Mouse (Mus musculus) B cell, adult 2 months (primary cell): ENCODE measurements around the gene A030005L19Rik.
"Not testable (repeated sequence)": the region's sequence is repeated elsewhere in the genome, so short reads cannot be mapped to it uniquely, and the experiment has no call there.

Experiments
- DNase-seq, 2 experiments: peaks; one replicate each; pipeline ENCODE4 v3.0.0; 2022

A030005L19Rik gene

DNA sequence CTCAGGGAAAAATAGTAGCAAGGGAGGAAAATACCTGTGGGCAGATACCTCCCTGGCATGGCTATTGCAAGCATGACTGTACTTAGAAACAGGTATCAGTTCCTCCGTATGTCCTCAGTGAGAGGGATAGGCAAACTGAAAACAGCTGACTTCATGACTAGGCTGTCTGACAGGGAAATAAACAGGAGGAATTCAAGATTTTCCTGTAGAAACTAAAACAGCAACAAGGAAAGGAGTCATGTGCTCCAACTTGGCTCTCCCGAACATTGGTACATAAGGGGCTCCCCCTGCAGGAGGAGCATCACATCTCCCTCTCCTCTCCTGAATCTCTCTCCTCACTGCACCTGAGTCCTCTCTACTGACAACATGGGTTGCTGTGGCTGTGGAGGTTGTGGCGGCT lies at the start of gene A030005L19Rik:
TSS of gene A030005L19Rik (plus strand) at position 301 of the 400 bp plus-strand sequence.
- no peak for DNase-seq

DNA sequence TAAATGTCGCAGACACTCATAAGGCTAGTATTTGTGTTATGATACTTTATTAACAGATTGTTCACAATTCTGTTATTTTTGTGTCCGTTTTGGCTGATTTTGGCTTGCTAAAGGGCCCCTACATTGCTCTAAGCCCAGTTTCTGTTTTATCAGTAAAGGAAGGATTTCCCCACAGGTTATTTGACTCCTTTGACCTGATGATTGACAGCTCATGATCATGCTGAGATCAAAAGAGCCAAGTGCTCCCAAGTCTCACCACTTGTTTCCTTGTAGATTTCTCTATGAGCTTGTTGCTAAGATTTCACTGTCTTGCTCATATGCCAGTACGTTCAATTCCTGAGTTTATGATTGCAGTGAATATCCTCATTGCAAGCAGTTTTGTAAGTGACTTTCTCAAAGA lies 42.9 kb upstream of the A030005L19Rik start:
- DNase-seq = no peak

DNA sequence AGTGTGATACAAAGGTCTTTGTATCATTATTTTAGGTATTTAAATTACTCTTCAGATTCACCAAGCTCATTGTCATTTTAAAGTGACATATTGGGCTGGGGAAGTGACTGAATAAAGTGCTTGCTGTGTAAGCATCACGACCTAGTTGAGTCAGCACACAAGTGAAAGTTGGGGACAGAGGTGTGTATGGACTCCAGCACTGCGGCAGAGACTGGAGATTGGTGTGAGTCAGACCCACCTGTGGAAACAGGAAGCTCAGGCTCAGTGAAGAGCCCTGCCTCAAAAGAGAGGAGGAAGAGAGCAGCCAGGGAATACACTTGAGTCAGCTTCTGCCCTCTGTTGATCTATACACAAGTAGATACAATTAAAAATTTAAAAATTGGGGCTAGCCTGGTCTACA lies 34.0 kb upstream of the A030005L19Rik start:
- DNase-seq = no peak

DNA sequence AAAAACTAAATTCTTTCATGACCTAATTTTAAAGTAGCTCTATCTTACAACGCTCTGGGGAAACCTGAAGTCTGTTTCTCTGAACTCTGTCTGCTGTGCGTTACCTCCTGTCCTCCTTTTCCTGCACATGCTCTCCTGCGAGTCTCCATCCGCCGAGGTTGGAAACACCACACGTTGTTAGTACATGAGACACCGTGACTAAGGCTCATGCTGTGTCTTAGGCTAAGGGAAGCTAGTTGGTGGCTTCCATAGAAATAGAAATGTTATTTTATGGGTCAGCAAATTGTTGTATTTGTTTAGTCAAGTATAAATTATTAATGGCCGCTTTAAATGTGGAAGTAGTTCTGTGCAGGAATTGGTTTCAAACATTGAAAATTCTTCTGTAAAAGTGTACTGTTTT lies 32.9 kb upstream of the A030005L19Rik start:
- DNase-seq = no peak

DNA sequence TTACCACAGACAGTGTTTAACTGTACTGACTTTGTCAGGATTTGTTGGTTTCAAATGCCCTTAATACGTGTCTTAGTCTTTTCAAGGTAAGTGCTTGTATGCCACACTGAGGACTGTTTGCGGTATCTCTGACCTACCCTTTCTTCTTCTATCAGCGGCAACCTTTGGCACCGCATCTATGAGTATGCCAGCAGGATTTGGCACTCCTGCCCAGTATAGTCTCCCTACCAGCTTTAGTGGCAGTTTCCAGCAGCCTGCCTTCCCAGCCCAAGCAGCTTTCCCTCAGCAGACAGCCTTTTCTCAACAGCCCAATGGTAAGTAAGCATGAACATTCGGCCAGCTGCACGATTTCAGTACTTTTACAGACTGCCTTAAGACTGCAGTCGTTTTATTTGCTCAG lies 19.9 kb upstream of the A030005L19Rik start:
- no peak for DNase-seq

DNA sequence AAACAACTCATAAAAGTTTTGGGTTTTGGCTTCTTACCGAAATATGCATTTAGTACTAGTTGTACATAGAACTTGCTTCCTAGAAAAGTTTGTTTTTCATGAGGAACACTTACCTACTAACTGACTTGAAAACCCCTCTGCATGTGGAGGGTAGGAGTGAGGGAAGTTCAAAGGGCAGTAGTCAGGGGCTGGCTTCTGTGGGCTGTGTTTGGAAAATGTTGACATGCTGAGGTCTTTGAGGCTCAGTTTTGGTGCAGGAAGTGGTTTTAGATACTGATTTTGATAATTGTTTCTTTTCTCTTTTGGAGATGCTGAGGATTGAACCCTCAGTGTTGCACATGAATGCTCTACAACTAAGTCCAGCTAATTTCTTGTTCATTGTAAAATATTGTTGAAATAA lies 12.6 kb upstream of the A030005L19Rik start:
- DNase-seq = no peak

DNA sequence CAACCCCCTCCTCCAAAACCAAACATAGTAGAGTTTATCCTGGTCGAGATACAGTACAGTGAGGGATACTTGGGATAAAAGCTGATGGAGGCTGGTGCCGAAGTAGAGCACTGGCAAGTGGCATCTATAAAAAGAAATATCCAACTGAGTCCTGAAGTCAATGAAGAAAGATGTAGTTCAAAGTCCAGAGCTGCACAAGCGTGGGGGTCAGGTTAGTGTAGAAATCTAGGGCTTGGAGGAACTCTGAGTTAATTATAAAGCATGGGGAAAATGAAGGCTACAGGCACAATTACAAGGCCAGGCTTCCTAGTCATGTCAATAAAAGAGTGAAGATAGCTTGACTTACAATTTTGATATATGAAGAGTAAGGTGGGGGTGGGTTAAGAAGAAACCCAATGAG lies 11.9 kb upstream of the A030005L19Rik start:
- DNase-seq = no peak

DNA sequence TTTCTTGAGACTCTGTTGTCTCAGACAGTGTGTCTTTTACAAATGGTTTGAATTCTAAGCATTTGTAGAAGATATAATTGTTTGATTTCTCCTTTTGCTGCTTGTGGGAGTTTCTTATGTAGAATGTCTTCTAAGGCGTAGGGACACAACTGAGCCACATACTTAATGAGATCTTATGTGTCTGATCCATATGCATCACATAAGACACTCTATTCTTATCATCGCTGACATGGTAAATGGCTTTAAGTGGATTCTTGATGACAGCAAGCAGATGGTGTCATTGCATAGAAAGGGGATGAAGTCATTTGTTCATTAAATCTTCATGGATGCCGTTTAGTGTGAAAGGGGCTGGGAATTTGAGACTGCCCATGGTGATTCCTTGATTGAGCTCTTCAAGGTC lies 7.2 kb upstream of the A030005L19Rik start:
- DNase-seq = no peak

DNA sequence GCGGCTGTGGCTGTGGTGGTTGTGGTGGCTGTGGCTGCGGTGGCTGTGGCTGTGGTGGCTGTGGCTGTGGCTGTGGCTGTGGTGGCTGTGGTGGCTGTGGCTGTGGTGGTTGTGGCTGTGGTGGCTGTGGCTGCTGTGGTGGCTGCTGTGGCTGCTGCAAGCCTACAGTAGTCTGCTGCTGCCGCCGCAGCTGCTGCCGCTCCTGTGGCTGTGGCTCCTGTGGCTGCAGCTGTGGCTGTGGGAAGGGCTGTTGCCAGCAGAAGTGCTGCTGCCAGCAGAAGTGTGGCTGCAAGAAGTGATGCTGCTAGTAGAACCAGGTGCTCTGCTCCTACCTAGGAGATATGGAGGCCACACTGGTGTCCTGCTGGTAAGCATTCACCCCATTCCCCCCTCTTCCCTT lies 309 bp downstream of the A030005L19Rik start:
- not testable (repeated sequence) for DNase-seq

DNA sequence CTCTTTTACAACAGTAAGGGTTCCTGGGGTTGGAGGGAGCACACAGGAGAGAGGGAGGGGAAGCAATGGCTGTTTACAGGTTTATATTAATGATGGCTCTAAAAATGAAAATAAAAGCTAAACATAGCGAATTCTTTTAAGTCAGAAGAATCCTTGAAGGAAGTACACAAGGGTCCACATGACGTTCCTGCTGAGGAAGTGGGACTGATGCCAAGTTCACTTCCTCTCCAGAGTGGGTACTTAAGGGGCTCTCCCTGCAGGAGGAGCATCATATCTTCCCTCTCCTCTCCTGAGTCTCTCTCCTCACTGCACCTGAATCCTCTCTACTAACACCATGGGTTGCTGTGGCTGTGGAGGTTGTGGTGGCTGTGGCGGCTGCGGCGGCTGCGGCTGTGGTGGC lies 11.5 kb downstream of the A030005L19Rik start, which contains the start of gene A030014E15Rik:
TSS of gene A030014E15Rik (plus strand) at position 268 of the 400 bp plus-strand sequence.
- no peak for DNase-seq

DNA sequence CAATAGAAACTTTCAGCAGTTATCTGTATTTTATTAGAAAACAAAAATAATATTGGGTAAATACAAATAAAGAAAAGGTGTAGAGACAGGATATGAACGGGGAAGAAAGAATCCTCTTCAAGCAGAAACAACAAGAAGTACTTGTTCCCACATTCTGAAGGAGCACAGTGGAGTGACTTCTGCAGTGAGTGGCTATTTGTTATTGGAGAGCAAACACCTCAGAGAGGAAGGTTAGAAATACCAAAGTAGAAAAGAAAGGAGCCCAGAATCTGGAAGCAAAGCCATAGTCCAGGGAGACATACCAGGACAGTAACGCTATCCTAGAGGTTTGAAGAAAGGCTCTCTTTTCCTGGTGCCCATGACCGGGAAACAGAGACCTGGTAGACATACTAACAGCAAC lies 17.4 kb downstream of the A030005L19Rik start:
- DNase-seq = not testable (repeated sequence)

DNA sequence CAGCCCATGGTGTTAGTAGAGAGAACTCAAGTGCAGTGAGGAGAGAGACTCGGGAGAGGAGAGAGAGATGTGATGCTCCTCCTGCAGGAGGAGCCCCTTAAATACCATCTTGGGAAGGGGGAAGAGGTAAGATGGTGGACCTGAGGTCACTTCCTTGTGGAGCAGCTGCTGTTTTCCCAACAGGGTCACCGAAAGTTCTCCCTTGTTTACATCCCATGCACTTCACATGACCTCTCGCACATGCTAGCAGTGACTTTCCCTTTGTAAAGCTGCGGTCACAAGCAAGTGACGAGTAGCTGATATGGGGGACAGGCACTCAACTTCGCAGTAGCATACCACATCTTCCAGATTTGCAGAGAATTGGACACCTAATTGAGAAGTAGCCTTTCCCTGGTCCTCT lies 18.2 kb downstream of the A030005L19Rik start, which contains the start of gene Gm6217:
TSS of gene Gm6217 (minus strand) at position 74 of the 400 bp plus-strand sequence.
- DNase-seq = not testable (repeated sequence)

DNA sequence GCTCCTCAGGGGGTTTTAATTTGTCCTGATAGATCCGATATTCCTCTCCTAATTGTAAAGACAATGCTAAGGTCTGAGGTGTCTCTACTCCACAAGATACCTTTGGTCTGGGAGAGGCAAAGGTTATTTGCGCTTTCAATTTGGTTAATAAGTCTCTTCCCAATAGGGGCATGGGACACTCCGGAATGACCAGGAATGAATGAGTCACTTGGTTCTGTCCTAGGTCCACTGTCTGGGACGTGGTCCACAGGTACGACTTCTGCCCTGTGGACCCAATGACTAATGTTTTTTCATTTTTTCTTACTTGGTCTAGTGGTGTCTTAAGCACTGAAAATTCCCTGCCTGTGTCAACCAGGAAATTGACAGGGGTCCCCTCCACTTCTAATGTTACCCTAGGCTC lies 25.5 kb downstream of the A030005L19Rik start:
- no peak for DNase-seq

DNA sequence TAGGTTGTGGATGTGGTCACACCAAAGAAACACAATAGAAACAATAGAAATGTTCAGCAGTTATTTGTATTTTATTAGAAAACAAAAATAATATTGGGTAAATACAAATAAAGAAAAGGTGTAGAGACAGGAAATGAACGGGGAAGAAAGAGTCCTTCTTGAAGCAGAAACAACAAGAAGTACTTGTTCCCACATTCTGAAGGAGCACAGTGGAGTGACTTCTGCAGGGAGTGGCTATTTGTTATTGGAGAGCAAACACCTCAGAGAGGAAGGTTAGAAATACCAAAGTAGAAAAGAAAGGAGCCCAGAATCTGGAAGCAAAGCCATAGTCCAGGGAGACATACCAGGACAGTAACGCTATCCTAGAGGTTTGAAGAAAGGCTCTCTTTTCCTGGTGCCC lies 29.4 kb downstream of the A030005L19Rik start:
- not testable (repeated sequence) for DNase-seq

DNA sequence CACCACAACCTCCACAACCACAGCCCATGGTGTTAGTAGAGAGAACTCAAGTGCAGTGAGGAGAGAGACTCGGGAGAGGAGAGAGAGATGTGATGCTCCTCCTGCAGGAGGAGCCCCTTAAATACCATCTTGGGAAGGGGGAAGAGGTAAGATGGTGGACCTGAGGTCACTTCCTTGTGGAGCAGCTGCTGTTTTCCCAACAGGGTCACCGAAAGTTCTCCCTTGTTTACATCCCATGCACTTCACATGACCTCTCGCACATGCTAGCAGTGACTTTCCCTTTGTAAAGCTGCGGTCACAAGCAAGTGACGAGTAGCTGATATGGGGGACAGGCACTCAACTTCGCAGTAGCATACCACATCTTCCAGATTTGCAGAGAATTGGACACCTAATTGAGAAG lies 30.2 kb downstream of the A030005L19Rik start, which contains the start of gene A030003K21Rik:
TSS of gene A030003K21Rik (minus strand) at position 94 of the 400 bp plus-strand sequence.
- not testable (repeated sequence) for DNase-seq

DNA sequence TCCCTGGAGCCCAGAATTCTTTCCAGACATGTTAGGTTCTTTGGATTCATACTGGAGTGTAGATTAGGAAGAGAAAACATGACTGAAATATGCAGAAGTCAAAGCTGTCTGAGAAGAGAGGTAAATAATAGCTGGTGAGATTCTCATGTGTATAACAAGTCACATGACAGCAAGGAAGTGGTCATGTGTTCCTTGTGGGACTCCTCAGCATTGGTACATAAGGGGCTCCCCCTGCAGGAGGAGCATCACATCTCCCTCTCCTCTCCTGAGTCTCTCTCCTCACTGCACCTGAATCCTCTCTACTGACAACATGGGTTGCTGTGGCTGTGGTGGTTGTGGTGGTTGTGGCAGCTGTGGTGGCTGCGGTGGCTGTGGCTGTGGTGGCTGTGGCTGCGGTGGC lies 32.9 kb downstream of the A030005L19Rik start:
- not testable (repeated sequence) for DNase-seq

DNA sequence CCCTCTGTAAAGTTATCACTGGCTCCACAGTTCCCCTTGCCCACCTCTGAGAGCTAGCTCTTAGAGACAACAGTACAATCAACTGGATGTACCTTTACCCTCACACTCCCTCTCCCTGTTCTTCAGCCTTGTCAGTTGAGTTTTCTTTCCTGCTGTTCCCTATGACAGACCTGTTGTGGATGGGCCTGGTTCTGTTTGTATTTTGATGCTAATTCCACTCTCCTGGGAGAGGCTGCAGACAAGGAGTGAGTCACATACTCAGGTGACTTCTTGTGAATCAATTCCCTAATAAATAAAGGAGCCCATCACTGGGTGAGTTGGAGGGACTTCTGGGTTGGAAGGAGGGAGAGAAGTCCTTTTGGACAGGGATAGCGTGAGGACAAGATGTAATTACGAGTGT lies 35.5 kb downstream of the A030005L19Rik start:
- DNase-seq = no peak

DNA sequence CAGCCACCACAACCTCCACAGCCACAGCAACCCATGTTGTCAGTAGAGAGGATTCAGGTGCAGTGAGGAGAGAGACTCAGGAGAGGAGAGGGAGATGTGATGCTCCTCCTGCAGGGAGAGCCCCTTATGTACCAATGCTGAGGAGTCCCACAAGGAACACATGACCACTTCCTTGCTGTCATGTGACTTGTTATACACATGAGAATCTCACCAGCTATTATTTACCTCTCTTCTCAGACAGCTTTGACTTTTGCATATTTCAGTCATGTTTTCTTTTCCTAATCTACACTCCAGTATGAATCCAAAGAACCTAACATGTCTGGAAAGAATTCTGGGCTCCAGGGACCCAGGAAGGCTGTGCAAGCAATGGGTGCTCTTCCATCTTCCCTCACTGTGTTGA lies 42.8 kb downstream of the A030005L19Rik start, which contains the start of gene Gm7544:
TSS of gene Gm7544 (minus strand) at position 101 of the 400 bp plus-strand sequence.
- not testable (repeated sequence) for DNase-seq

DNA sequence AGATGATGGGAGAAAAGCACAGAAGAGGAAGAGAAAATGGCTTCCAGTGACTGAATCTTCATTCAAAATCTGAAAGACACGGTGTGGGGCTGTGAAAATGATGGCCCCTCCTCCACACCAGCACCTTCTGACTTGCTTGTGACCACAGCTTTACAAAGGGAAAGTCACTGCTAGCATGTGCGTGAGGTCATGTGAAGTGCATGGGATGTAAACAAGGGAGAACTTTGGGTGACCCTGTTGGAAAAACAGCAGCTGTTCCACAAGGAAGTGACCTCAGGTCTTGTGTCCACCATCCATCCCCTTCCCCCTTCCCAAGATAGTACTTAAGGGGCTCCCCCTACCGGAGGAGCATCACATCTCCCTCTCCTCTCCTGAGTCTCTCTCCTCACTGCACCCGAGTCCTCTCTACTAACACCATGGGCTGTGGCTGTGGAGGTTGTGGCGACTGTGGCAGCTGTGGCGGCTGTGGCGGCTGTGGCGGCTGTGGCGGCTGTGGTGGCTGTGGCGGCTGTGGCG lies 46.8 kb downstream of the A030005L19Rik start, which contains the start of gene Gm47955:
TSS of gene Gm47955 (plus strand) at position 417 of the 516 bp plus-strand sequence.
- no peak for DNase-seq
